Mouse (Mus musculus) forebrain, embryonic 16.5 days (tissue): ENCODE measurements around the gene Itprid1. TPM values are rescaled to one million over a fixed set of nuclear protein-coding genes. Genes with fewer than 3 reads are reported as not detected.

Source experiments
- ATAC-seq: fragments of 200-750 bp; cut with Nextera tagmentation; 2 replicates; pipeline ENCODE4 v1.8.0; 2017; ENCODE audit warnings: mild to moderate bottlenecking, moderate library complexity
- H3K27ac ChIP-seq: fragments of 300-500 bp; sonication (generic); 2 replicates; pipeline ENCODE4 v1.5.1; 2014; ENCODE audit warnings: low read length, control low read depth
- H3K27me3 ChIP-seq: fragments of 300-500 bp; sonication (generic); replicated peaks from 2 replicates; pipeline ENCODE4 v1.6.1; 2014; ENCODE audit warnings: low read length; ENCODE audit not compliant: control insufficient read depth, insufficient read depth
- H3K36me3 ChIP-seq: fragments of 300-500 bp; sonication (generic); 2 replicates; pipeline ENCODE4 v1.6.1; 2014; ENCODE audit not compliant: control insufficient read depth, insufficient read depth
- H3K4me1 ChIP-seq: fragments of 300-500 bp; sonication (generic); replicated peaks from 2 replicates; pipeline ENCODE4 v1.6.1; 2014; ENCODE audit warnings: low read length; ENCODE audit not compliant: control insufficient read depth, insufficient read depth
- H3K4me2 ChIP-seq: fragments of 300-500 bp; sonication (generic); 2 replicates; pipeline ENCODE4 v1.6.1; 2014; ENCODE audit warnings: mild to moderate bottlenecking, low read length, control low read depth
- H3K4me3 ChIP-seq: fragments of 300-500 bp; sonication (generic); replicated peaks from 2 replicates; pipeline ENCODE4 v1.5.1; 2014; ENCODE audit warnings: mild to moderate bottlenecking, low read length, control low read depth
- H3K9ac ChIP-seq: fragments of 300-500 bp; sonication (generic); replicated peaks from 2 replicates; pipeline ENCODE4 v1.6.1; 2014; ENCODE audit warnings: low read depth, low read length, control low read depth
- H3K9me3 ChIP-seq: fragments of 300-500 bp; sonication (generic); 2 replicates; pipeline ENCODE4 v1.6.1; 2016; ENCODE audit warnings: low read length; ENCODE audit not compliant: control insufficient read depth
- WGBS: fragments of 180-500 bp; shearing (Covaris S2); extraction: QIAGEN DNeasy Blood & Tissue Kit; methylation state at CpG from one replicate; pipeline ENCODE4 v1.1.7; 2014; 5-methylcytosine and 5-hydroxymethylcytosine counted together
- polyA plus RNA-seq: library from polyadenylated mRNA; unstranded; fragments of >200 nt; fragmentation: Nextera tagmentation; extraction: Ambion mirVana; gene quantifications from 2 replicates; pipeline ENCODE4 v1.2.1, GENCODE M21; 2015

Itprid1 gene
- polyA plus RNA-seq, 1 experiment from 2014 or later: 2.9 TPM

DNA sequence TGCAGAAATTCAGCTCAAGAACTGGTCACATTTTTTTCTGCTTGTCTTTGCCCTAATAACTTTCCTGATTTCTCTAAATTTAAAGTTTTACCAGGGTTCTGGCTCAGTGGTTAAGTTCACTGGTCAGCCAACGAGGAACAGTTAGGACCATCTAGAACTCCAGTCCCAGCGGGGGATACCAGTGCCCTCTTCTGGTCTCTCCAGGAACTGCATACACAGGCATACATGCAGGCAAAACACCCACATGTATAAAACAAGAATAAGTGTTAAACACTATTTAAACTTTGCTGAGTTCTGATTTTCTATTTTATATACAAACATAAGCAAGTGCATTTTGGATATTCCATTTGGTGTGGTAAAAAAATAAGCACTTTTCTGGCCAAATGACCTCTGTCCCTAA, 188.8 kb downstream of the Itprid1 start:
- H3K4me1 ChIP-seq: peaks cover 3% of the 10 kb centered on the region; the same call in 1 of the 2 replicates
- no peak overlapping the region for H3K9ac ChIP-seq
- H3K4me2 ChIP-seq: no peak overlapping the region
- H3K9me3 ChIP-seq: no peaks in the 10 kb centered on the region
- WGBS: 70% methylated on average over 2 of the region's 2 CpGs
- H3K27ac ChIP-seq: no peak overlapping the region
- H3K36me3 ChIP-seq: no peaks in the 10 kb centered on the region
- no peak overlapping the region for H3K4me3 ChIP-seq
- H3K27me3 ChIP-seq: no peaks in the 10 kb centered on the region
- ATAC-seq: no peak

DNA sequence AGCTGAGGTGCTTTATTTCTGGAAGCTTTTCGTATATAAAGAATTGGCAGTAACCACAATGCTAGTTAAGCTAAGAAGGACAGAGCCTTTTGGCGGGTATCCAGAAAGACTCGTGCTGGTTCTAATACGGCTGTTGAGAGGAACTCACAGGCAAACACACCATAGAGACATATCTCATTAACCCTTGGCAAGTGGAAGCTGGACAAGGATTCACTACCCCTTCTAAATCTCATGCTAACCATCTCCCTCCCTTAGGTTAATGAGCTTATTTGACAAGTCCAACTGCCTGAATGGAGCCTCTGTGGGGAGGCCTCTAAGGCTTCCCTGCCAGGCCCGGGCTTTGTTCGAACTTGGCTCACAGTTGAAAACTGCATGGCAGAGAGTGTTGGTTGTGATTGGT, 190.6 kb downstream of the Itprid1 start:
- Histone ChIP-seq H3K9me3 (no peaks in the 10 kb centered on the region), H3K4me2 (no peak overlapping the region), H3K4me3 (no peak overlapping the region), H3K36me3 (no peaks in the 10 kb centered on the region), H3K27me3 (no peaks in the 10 kb centered on the region), H3K27ac (0 out of 2 replicates have a peak overlapping the region, but pooled peaks have one; percentile 3), H3K4me1 (peaks cover 3% of the 10 kb centered on the region; the same call in 1 of the 2 replicates), H3K9ac (no peak overlapping the region)
- peak; percentile 92 for ATAC-seq
- WGBS: 24% methylated on average over 6 of the region's 6 CpGs

DNA sequence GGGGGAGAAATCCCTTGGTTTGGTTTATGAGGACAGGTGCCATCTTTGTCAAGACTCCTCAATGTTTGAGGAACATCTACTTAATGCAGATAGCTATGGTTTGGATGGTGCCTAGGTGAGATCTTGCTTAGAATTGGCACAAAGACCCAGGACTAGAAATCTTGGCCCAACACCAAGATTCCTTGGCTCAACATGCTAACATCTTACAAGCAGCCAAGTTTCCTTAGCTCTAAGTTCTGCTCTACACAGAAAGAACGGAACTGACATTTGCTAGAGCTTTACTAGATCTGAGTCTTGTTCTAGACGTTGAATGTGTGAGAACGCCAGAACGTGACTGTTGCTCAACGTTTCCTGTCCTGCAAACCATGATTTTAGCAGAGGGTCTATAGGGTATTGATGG, 191.3 kb downstream of the Itprid1 start:
- WGBS: 59% methylated on average over 5 of the region's 5 CpGs
- no peak overlapping the region for H3K27ac ChIP-seq
- H3K9me3 ChIP-seq: no peaks in the 10 kb centered on the region
- no peak overlapping the region for H3K9ac ChIP-seq
- H3K4me1 ChIP-seq: peaks cover 3% of the 10 kb centered on the region; the same call in 1 of the 2 replicates
- no peak overlapping the region for H3K4me2 ChIP-seq
- H3K36me3 ChIP-seq: no peaks in the 10 kb centered on the region
- H3K27me3 ChIP-seq: no peaks in the 10 kb centered on the region
- 0 out of 2 replicates have a peak, but pooled peaks have one; percentile 16 for ATAC-seq
- no peak overlapping the region for H3K4me3 ChIP-seq

Other genes starting within 250 kb of the Itprid1 start
- gene Neurod6, start 155.6 kb upstream of the Itprid1 start, polyA plus RNA-seq: 468 and 578 TPM in 2 replicates
- gene Ppp1r17, start 180.6 kb downstream of the Itprid1 start, polyA plus RNA-seq: 1.3 and 2.9 TPM in 2 replicates